Mouse (Mus musculus): ENCODE measurements around the gene Plod3. TPM values are rescaled to one million over a fixed set of nuclear protein-coding genes. Genes with fewer than 3 reads are reported as not detected.
A peak's percentile ranks its signal among the peaks of the same experiment; 100 is the strongest.

Gene Plod3
- polyA plus RNA-seq, 1 experiment from 2014 or later = 8.8 TPM

GRCm38 (mm10) chr5:137036211-137036610 lies 49.4 kb downstream of the Plod3 start:
- ATAC-seq (no peak), DNase-seq (no peak)
- peaks cover 17% of the 10 kb centered on the region for H3K4me1 ChIP-seq (ENCODE audit: insufficient read depth)
- 85% methylated on average over 13 of the region's 13 CpGs for whole genome bisulfite sequencing (ENCODE audit: insufficient replicate concordance)
- no peaks in the 10 kb centered on the region for H3K9me3 ChIP-seq (ENCODE audit: low read length)
- no peak overlapping the region for H3K27ac ChIP-seq (ENCODE audit: low read depth)
- H3K4me3 ChIP-seq (ENCODE audit: low read depth, low read length) = no peak overlapping the region
- H3K27me3 ChIP-seq (ENCODE audit: insufficient read depth, low read length) = peaks cover 14% of the 10 kb centered on the region
- no peak overlapping the region for H3K9ac ChIP-seq (replicated peaks)
- TF ChIP-seq EP300 (IDR thresholded peaks at IDR 0.05; ENCODE audit: low read depth) (no peak), CTCF (IDR thresholded peaks at IDR 0.05; ENCODE audit: low read depth) (no peak)
- H3K36me3 ChIP-seq (replicated peaks; ENCODE audit: insufficient read depth, low read length) = peaks cover 34% of the 10 kb centered on the region
- H3K4me2 ChIP-seq (ENCODE audit: low read depth, low read length) = no peak overlapping the region

- DNase-seq = no peak
These were observed 52.6 kb downstream of the Plod3 start for GRCm38 (mm10) chr5:137039453-137039852.

GRCm38 (mm10) chr5:137041442-137041841 lies 54.6 kb downstream of the Plod3 start:
- TF ChIP-seq CTCF (IDR thresholded peaks at IDR 0.05; ENCODE audit: low read depth) = no peak
- no peak for TF ChIP-seq EP300 (IDR thresholded peaks at IDR 0.05; ENCODE audit: low read depth)
- 78% methylated on average over 10 of the region's 10 CpGs for WGBS (ENCODE audit: insufficient replicate concordance)
- Histone ChIP-seq H3K4me3 (ENCODE audit: low read depth, low read length) (no peak overlapping the region), H3K36me3 (replicated peaks; ENCODE audit: insufficient read depth, low read length) (peaks cover 43% of the 10 kb centered on the region), H3K9me3 (ENCODE audit: low read length) (no peaks in the 10 kb centered on the region), H3K4me1 (ENCODE audit: insufficient read depth) (peaks cover 15% of the 10 kb centered on the region), H3K27me3 (ENCODE audit: insufficient read depth, low read length) (no peaks in the 10 kb centered on the region), H3K4me2 (ENCODE audit: low read depth, low read length) (no peak overlapping the region), H3K9ac (replicated peaks) (no peak overlapping the region), H3K27ac (ENCODE audit: low read depth) (no peak overlapping the region)
- ATAC-seq (no peak), DNase-seq (no peak)

More at GRCm38 (mm10) chr5:137039453-137039852, 52.6 kb downstream of the Plod3 start:
- whole genome bisulfite sequencing (ENCODE audit: insufficient replicate concordance) = 88% methylated on average over 10 of the region's 10 CpGs
- H3K36me3 ChIP-seq (replicated peaks; ENCODE audit: insufficient read depth, low read length) = peaks cover 48% of the 10 kb centered on the region
- TF ChIP-seq EP300 (IDR thresholded peaks at IDR 0.05; ENCODE audit: low read depth) = no peak
- TF ChIP-seq CTCF (IDR thresholded peaks at IDR 0.05; ENCODE audit: low read depth) = no peak
- no peak overlapping the region for H3K27ac ChIP-seq (ENCODE audit: low read depth)
- no peaks in the 10 kb centered on the region for H3K27me3 ChIP-seq (ENCODE audit: insufficient read depth, low read length)
- H3K9ac ChIP-seq (replicated peaks) = no peak overlapping the region
- no peak overlapping the region for H3K4me2 ChIP-seq (ENCODE audit: low read depth, low read length)
- no peak overlapping the region for H3K4me3 ChIP-seq (ENCODE audit: low read depth, low read length)
- no peak for ATAC-seq
- no peaks in the 10 kb centered on the region for H3K9me3 ChIP-seq (ENCODE audit: low read length)
- no peaks in the 10 kb centered on the region for H3K4me1 ChIP-seq (ENCODE audit: insufficient read depth)

- H3K27ac ChIP-seq (ENCODE audit: low read depth) = no peak overlapping the region
- H3K27me3 ChIP-seq (ENCODE audit: insufficient read depth, low read length) = no peaks in the 10 kb centered on the region
- no peaks in the 10 kb centered on the region for H3K9me3 ChIP-seq (ENCODE audit: low read length)
- H3K9ac ChIP-seq (replicated peaks) = no peak overlapping the region
- no peak overlapping the region for H3K4me3 ChIP-seq (ENCODE audit: low read depth, low read length)
- 90% methylated on average over 7 of the region's 7 CpGs for WGBS (ENCODE audit: insufficient replicate concordance)
- H3K36me3 ChIP-seq (replicated peaks; ENCODE audit: insufficient read depth, low read length) = peaks cover 29% of the 10 kb centered on the region
- TF ChIP-seq EP300 (IDR thresholded peaks at IDR 0.05; ENCODE audit: low read depth) (no peak), CTCF (IDR thresholded peaks at IDR 0.05; ENCODE audit: low read depth) (no peak)
- H3K4me2 ChIP-seq (ENCODE audit: low read depth, low read length) = no peak overlapping the region
- peaks cover 15% of the 10 kb centered on the region for H3K4me1 ChIP-seq (ENCODE audit: insufficient read depth)
- ATAC-seq = no peak
- DNase-seq = no peak
These were observed 57.2 kb downstream of the Plod3 start for GRCm38 (mm10) chr5:137043997-137044396.

- peak; percentile 95 for DNase-seq
- H3K4me3 ChIP-seq (ENCODE audit: low read depth, low read length) = peak within 1 kb of the TSS; percentile 80
- no peaks in the 10 kb centered on the region for H3K27me3 ChIP-seq (ENCODE audit: insufficient read depth, low read length)
- H3K9me3 ChIP-seq (ENCODE audit: low read length) = no peaks in the 10 kb centered on the region
- peak; percentile 91 for ATAC-seq
- H3K9ac ChIP-seq (replicated peaks) = peak within 1 kb of the TSS; percentile 78
- peaks cover 15% of the 10 kb centered on the region for H3K36me3 ChIP-seq (replicated peaks; ENCODE audit: insufficient read depth, low read length)
- H3K4me1 ChIP-seq (ENCODE audit: insufficient read depth) = peaks cover 15% of the 10 kb centered on the region
- WGBS (ENCODE audit: insufficient replicate concordance) = under 1% methylated on average over 48 of the region's 48 CpGs
- peak within 1 kb of the TSS; percentile 98 for H3K4me2 ChIP-seq (ENCODE audit: low read depth, low read length)
- TF ChIP-seq CTCF (IDR thresholded peaks at IDR 0.05; ENCODE audit: low read depth) (no peak), EP300 (IDR thresholded peaks at IDR 0.05; ENCODE audit: low read depth) (no peak; the same call in 1 of the 2 replicates)
- H3K27ac ChIP-seq (ENCODE audit: low read depth) = peak within 1 kb of the TSS; percentile 53
These were observed 58.8 kb downstream of the Plod3 start, which contains the start of gene Ap1s1 for GRCm38 (mm10) chr5:137045402-137046323. TSS of gene Ap1s1 (minus strand) at chr5:137046135.

MicroRNAs within 50 kb of the gene (microRNA counts, 519-probe panel; counts per million panel counts)
- not detected for microRNA mmu-miR-702

Small RNA genes within 50 kb of the gene (microRNA-seq; reads per million reads assigned to microRNA genes)
- 22.3 reads per million, percentile 28 among the genes with 10 or more reads in this experiment for gene Mir702

Other genes with a start within 250 kb of the Plod3 start
- 0.12 TPM in 1 of 2 replicates, not detected in the other for gene Col26a1, start 103.8 kb upstream of the Plod3 start, polyA plus RNA-seq (2015; fragmentation: Nextera tagmentation; extraction: Ambion mirVana)
- gene Ift22, start 78.9 kb upstream of the Plod3 start, polyA plus RNA-seq (2015; fragmentation: Nextera tagmentation; extraction: Ambion mirVana) = 9.8 and 11.5 TPM in 2 replicates
- 173 and 176 TPM in 2 replicates for gene Fis1, start 33.7 kb upstream of the Plod3 start, polyA plus RNA-seq (2015; fragmentation: Nextera tagmentation; extraction: Ambion mirVana)
- 6.7 and 7.0 TPM in 2 replicates for gene Cldn15, start 20.4 kb upstream of the Plod3 start, polyA plus RNA-seq (2015; fragmentation: Nextera tagmentation; extraction: Ambion mirVana)
- 44.1 and 47.2 TPM in 2 replicates for gene Znhit1, start 1.0 kb downstream of the Plod3 start, polyA plus RNA-seq (2015; fragmentation: Nextera tagmentation; extraction: Ambion mirVana)
- gene Vgf, start 39.4 kb downstream of the Plod3 start, polyA plus RNA-seq (2015; fragmentation: Nextera tagmentation; extraction: Ambion mirVana) = not detected in 2 replicates
- gene Ap1s1, start 59.1 kb downstream of the Plod3 start, polyA plus RNA-seq (2015; fragmentation: Nextera tagmentation; extraction: Ambion mirVana) = 57.9 and 60.7 TPM in 2 replicates
- gene Serpine1, start 85.2 kb downstream of the Plod3 start, polyA plus RNA-seq (2015; fragmentation: Nextera tagmentation; extraction: Ambion mirVana) = 0.23 and 0.25 TPM in 2 replicates
- 6.4 and 7.4 TPM in 2 replicates for gene Trim56, start 129.2 kb downstream of the Plod3 start, polyA plus RNA-seq (2015; fragmentation: Nextera tagmentation; extraction: Ambion mirVana)
- gene Muc3, start 162.3 kb downstream of the Plod3 start, polyA plus RNA-seq (2015; fragmentation: Nextera tagmentation; extraction: Ambion mirVana) = not detected in 2 replicates
- 0.07 and 0.09 TPM in 2 replicates for gene Muc3a, start 225.4 kb downstream of the Plod3 start, polyA plus RNA-seq (2015; fragmentation: Nextera tagmentation; extraction: Ambion mirVana)